Mouse (Mus musculus) gastrocnemius, postnatal 4 days (tissue): ENCODE results near the gene Olfr1106. TPM values are rescaled to one million over a fixed set of nuclear protein-coding genes. Genes with fewer than 3 reads are reported as not detected.

ENCODE experiments used
- DNase-seq, 2 experiments: peaks; one replicate each; pipeline ENCODE4 v3.0.0; 2021 to 2022; ENCODE audit warnings: low spot score in 2 of 2, mixed read lengths in 2 of 2
- long read RNA-seq, 2 experiments: library from polyadenylated mRNA; stranded (forward); transcript quantifications; one replicate each; pipeline ENCODE4 v2.0.0; 2021
- total RNA-seq, 2 experiments: library from RNA; stranded (reverse); gene quantifications; 2 replicates each; pipeline ENCODE4 v1.2.3; 2021

Gene Olfr1106
- total RNA-seq = not detected
- long read RNA-seq, experiment 1 = 0 reads
- long read RNA-seq, experiment 2 = 0 reads

- DNase-seq = no peak
Measured at GRCm38 (mm10) chr2:87052173-87052572, at the start of gene Olfr1106. Gene Olfr1106, minus strand, starts transcription at chr2:87052273.

GRCm38 (mm10) chr2:87095908-87096307, 43.8 kb upstream of the Olfr1106 start, which contains the start of gene Olfr1109:
Gene Olfr1109, minus strand, starts transcription at chr2:87096008.
- DNase-seq = no peak

- no peak for DNase-seq
Measured at GRCm38 (mm10) chr2:87075717-87076116, 23.6 kb upstream of the Olfr1106 start, which contains the start of gene Olfr1107. Gene Olfr1107, minus strand, starts transcription at chr2:87075817.

DNA sequence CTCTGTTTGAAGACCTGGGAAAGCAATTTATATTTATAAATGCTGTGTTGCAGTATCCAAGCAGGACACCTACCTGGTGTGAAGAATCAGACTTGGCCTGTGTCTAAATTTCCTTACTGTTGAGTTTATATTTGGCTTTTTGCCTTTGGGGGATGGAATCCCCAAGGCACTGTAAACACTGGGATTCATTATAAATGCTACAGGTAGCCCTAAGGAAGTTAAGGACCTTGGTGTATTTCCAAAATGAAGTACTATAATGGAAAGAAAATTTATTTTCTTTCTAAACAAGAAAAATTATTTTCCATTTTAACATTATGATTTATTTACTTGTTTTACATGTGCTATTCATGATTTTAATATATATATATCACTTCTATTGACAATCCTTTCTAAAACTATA, 15.6 kb downstream of the Olfr1106 start, which contains the start of gene Olfr1105:
Olfr1105 (minus strand) TSS at position 101 of the 400 bp plus-strand sequence.
- DNase-seq = no peak

DNA sequence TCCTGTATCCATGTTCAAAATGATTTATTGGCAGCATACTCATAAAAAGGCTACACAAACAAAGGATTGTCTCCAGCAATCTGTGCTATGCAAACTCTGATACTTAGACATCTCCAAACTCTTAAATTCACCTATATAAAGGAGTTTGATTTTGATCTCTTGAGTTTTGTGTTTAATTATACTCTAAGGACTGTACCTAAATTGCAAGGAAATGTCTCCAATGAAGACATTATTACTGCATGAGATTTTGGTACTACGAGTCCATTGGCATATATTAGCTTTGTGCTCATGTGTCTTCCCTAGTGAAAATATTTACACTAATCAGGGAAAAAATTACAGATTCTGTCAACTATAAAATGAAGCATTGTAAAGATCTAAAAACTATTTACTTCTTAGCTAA, 25.1 kb downstream of the Olfr1106 start, which contains the start of gene Olfr1104:
Olfr1104 (minus strand) TSS at position 101 of the 400 bp plus-strand sequence.
- no peak for DNase-seq

DNA sequence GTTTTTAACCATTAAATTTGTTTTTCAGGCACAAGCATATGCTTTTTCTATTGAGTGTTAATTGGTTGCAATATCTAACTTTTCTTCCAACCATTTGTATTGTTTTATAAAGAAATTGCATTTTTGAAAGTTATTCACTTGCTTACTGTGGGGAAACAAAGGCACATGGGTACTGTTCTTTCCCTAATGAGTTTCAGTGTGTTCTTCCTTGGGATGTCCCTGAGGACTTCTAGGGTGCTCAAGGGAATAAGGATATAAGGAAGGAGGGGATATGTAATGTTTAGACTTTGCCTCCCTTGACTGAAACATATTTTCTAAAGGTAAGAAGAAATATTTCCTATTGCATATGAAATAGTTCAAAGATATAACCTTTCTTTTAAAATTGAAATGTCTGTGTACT, 54.0 kb downstream of the Olfr1106 start, which contains the start of gene Olfr1102:
Olfr1102 (plus strand) TSS at position 301 of the 400 bp plus-strand sequence.
- DNase-seq = no peak

Other genes with a start within 250 kb of the Olfr1106 start
- not detected for gene Olfr141, start 242.3 kb downstream of the Olfr1106 start, total RNA-seq
- not detected for gene Olfr1094, start 227.6 kb downstream of the Olfr1106 start, total RNA-seq
- not detected for gene Olfr1095, start 200.6 kb downstream of the Olfr1106 start, total RNA-seq
- gene Gm13723, start 177.5 kb downstream of the Olfr1106 start, total RNA-seq = not detected
- not detected for gene Olfr1097, start 160.1 kb downstream of the Olfr1106 start, total RNA-seq
- not detected for gene Olfr1098, start 127.7 kb downstream of the Olfr1106 start, total RNA-seq
- gene Olfr1099, start 91.6 kb downstream of the Olfr1106 start, total RNA-seq = not detected
- gene Olfr1100, start 72.3 kb downstream of the Olfr1106 start, total RNA-seq = not detected
- not detected for gene Olfr1101, start 61.1 kb downstream of the Olfr1106 start, total RNA-seq
- gene Olfr1102, start 53.9 kb downstream of the Olfr1106 start, total RNA-seq = not detected
- not detected for gene Olfr1104, start 25.2 kb downstream of the Olfr1106 start, total RNA-seq
- gene Olfr1105, start 15.7 kb downstream of the Olfr1106 start, total RNA-seq = not detected
- not detected for gene Olfr1107, start 23.5 kb upstream of the Olfr1106 start, total RNA-seq
- not detected for gene Olfr1109, start 43.7 kb upstream of the Olfr1106 start, total RNA-seq
- not detected for gene Olfr259, start 62.3 kb upstream of the Olfr1106 start, total RNA-seq
- gene Olfr1110, start 88.0 kb upstream of the Olfr1106 start, total RNA-seq = not detected
- gene Olfr1111, start 100.4 kb upstream of the Olfr1106 start, total RNA-seq = not detected
- not detected for gene Olfr1112, start 135.5 kb upstream of the Olfr1106 start, total RNA-seq
- gene Olfr1113, start 156.7 kb upstream of the Olfr1106 start, total RNA-seq = not detected
- gene Olfr1115, start 195.7 kb upstream of the Olfr1106 start, total RNA-seq = not detected
- gene Olfr1116, start 215.3 kb upstream of the Olfr1106 start, total RNA-seq = not detected